Mouse (Mus musculus) forebrain, embryonic 16.5 days (tissue): ENCODE measurements around the gene Mplkip. TPM values are rescaled to one million over a fixed set of nuclear protein-coding genes. Genes with fewer than 3 reads are reported as not detected.

ENCODE experiments used
- ATAC-seq: fragments of 200-750 bp; cut with Nextera tagmentation; 2 replicates; pipeline ENCODE4 v1.8.0; 2017; ENCODE audit warnings: mild to moderate bottlenecking, moderate library complexity
- H3K27ac ChIP-seq: fragments of 300-500 bp; sonication (generic); 2 replicates; pipeline ENCODE4 v1.5.1; 2014; ENCODE audit warnings: low read length, control low read depth
- H3K27me3 ChIP-seq: fragments of 300-500 bp; sonication (generic); replicated peaks from 2 replicates; pipeline ENCODE4 v1.6.1; 2014; ENCODE audit warnings: low read length; ENCODE audit not compliant: control insufficient read depth, insufficient read depth
- H3K36me3 ChIP-seq: fragments of 300-500 bp; sonication (generic); 2 replicates; pipeline ENCODE4 v1.6.1; 2014; ENCODE audit not compliant: control insufficient read depth, insufficient read depth
- H3K4me1 ChIP-seq: fragments of 300-500 bp; sonication (generic); replicated peaks from 2 replicates; pipeline ENCODE4 v1.6.1; 2014; ENCODE audit warnings: low read length; ENCODE audit not compliant: control insufficient read depth, insufficient read depth
- H3K4me2 ChIP-seq: fragments of 300-500 bp; sonication (generic); 2 replicates; pipeline ENCODE4 v1.6.1; 2014; ENCODE audit warnings: mild to moderate bottlenecking, low read length, control low read depth
- H3K4me3 ChIP-seq: fragments of 300-500 bp; sonication (generic); replicated peaks from 2 replicates; pipeline ENCODE4 v1.5.1; 2014; ENCODE audit warnings: mild to moderate bottlenecking, low read length, control low read depth
- H3K9ac ChIP-seq: fragments of 300-500 bp; sonication (generic); replicated peaks from 2 replicates; pipeline ENCODE4 v1.6.1; 2014; ENCODE audit warnings: low read depth, low read length, control low read depth
- H3K9me3 ChIP-seq: fragments of 300-500 bp; sonication (generic); 2 replicates; pipeline ENCODE4 v1.6.1; 2016; ENCODE audit warnings: low read length; ENCODE audit not compliant: control insufficient read depth
- WGBS: fragments of 180-500 bp; shearing (Covaris S2); extraction: QIAGEN DNeasy Blood & Tissue Kit; methylation state at CpG from one replicate; pipeline ENCODE4 v1.1.7; 2014; 5-methylcytosine and 5-hydroxymethylcytosine counted together
- polyA plus RNA-seq: library from polyadenylated mRNA; unstranded; fragments of >200 nt; fragmentation: Nextera tagmentation; extraction: Ambion mirVana; gene quantifications from 2 replicates; pipeline ENCODE4 v1.2.1, GENCODE M21; 2015

Gene Mplkip
- 40.5 and 49.0 TPM in 2 replicates for polyA plus RNA-seq

GRCm38 (mm10) chr13:17694911-17695699 is at the start of gene Mplkip, which contains the start of gene Sugct:
Gene Mplkip, plus strand, starts transcription at chr13:17695192.
Gene Sugct, minus strand, starts transcription at chr13:17695553.
- Histone ChIP-seq H3K9me3 (no peaks in the 10 kb centered on the region), H3K4me1 (peaks cover 5% of the 10 kb centered on the region), H3K27me3 (no peaks in the 10 kb centered on the region), H3K36me3 (no peaks in the 10 kb centered on the region), H3K27ac (peak within 1 kb of the TSS; percentile 89), H3K4me2 (peak within 1 kb of the TSS; percentile 90), H3K4me3 (peak within 1 kb of the TSS; percentile 62), H3K9ac (peak within 1 kb of the TSS; percentile 82)
- under 1% methylated on average over 62 of the region's 66 CpGs for WGBS
- peak; percentile 99 for ATAC-seq

GRCm38 (mm10) chr13:17667380-17667779 is 27.6 kb upstream of the Mplkip start:
- Histone ChIP-seq H3K9ac (no peak overlapping the region), H3K27me3 (no peaks in the 10 kb centered on the region), H3K9me3 (no peaks in the 10 kb centered on the region), H3K4me3 (no peak overlapping the region), H3K4me2 (no peak overlapping the region), H3K36me3 (no peaks in the 10 kb centered on the region), H3K4me1 (no peaks in the 10 kb centered on the region), H3K27ac (no peak overlapping the region)
- 92% methylated on average over 1 of the region's 1 CpGs for WGBS
- no peak for ATAC-seq

GRCm38 (mm10) chr13:17671122-17671521 is 23.9 kb upstream of the Mplkip start:
- Histone ChIP-seq H3K9me3 (no peaks in the 10 kb centered on the region), H3K27ac (no peak overlapping the region), H3K27me3 (no peaks in the 10 kb centered on the region), H3K36me3 (no peaks in the 10 kb centered on the region), H3K9ac (no peak overlapping the region), H3K4me2 (no peak overlapping the region), H3K4me1 (no peaks in the 10 kb centered on the region), H3K4me3 (no peak overlapping the region)
- 82% methylated on average over 1 of the region's 1 CpGs for WGBS
- ATAC-seq, result no peak

GRCm38 (mm10) chr13:17689461-17689860 is 5.5 kb upstream of the Mplkip start:
- H3K4me2 ChIP-seq, result no peak overlapping the region
- no peaks in the 10 kb centered on the region for H3K27me3 ChIP-seq
- no peak overlapping the region for H3K27ac ChIP-seq
- no peak overlapping the region for H3K4me3 ChIP-seq
- H3K4me1 ChIP-seq, result no peaks in the 10 kb centered on the region
- no peaks in the 10 kb centered on the region for H3K36me3 ChIP-seq
- no peaks in the 10 kb centered on the region for H3K9me3 ChIP-seq
- H3K9ac ChIP-seq, result no peak overlapping the region
- no peak for ATAC-seq

- no peak for ATAC-seq
- Histone ChIP-seq H3K36me3 (no peaks in the 10 kb centered on the region), H3K4me1 (no peaks in the 10 kb centered on the region), H3K4me3 (no peak overlapping the region), H3K27ac (no peak overlapping the region), H3K9ac (no peak overlapping the region), H3K9me3 (no peaks in the 10 kb centered on the region), H3K4me2 (no peak overlapping the region), H3K27me3 (no peaks in the 10 kb centered on the region)
Observed at GRCm38 (mm10) chr13:17690686-17691085, 4.3 kb upstream of the Mplkip start.

GRCm38 (mm10) chr13:17691436-17691835 is 3.6 kb upstream of the Mplkip start:
- no peaks in the 10 kb centered on the region for H3K27me3 ChIP-seq
- H3K4me1 ChIP-seq, result peaks cover 3% of the 10 kb centered on the region
- no peak overlapping the region for H3K4me2 ChIP-seq
- no peaks in the 10 kb centered on the region for H3K9me3 ChIP-seq
- ATAC-seq, result no peak
- H3K27ac ChIP-seq, result no peak overlapping the region
- 68% methylated on average over 1 of the region's 1 CpGs for WGBS
- no peak overlapping the region for H3K9ac ChIP-seq
- H3K36me3 ChIP-seq, result no peaks in the 10 kb centered on the region
- no peak overlapping the region for H3K4me3 ChIP-seq

GRCm38 (mm10) chr13:17693816-17694215 is 1.2 kb upstream of the Mplkip start:
- no peak for ATAC-seq
- Histone ChIP-seq H3K27ac (no peak overlapping the region), H3K4me3 (no peak overlapping the region), H3K36me3 (no peaks in the 10 kb centered on the region), H3K9ac (no peak overlapping the region), H3K27me3 (no peaks in the 10 kb centered on the region), H3K4me2 (peak overlapping the region; percentile 73; the same call in 1 of the 2 replicates), H3K4me1 (peaks cover 5% of the 10 kb centered on the region), H3K9me3 (no peaks in the 10 kb centered on the region)
- 65% methylated on average over 5 of the region's 5 CpGs for WGBS

GRCm38 (mm10) chr13:17694414-17694813 is 578 bp upstream of the Mplkip start:
- Histone ChIP-seq H3K27ac (peak overlapping the region; percentile 66), H3K9ac (peak overlapping the region; percentile 71), H3K27me3 (no peaks in the 10 kb centered on the region), H3K4me3 (peak overlapping the region; percentile 62), H3K9me3 (no peaks in the 10 kb centered on the region), H3K4me2 (peak overlapping the region; percentile 73), H3K4me1 (peaks cover 5% of the 10 kb centered on the region), H3K36me3 (no peaks in the 10 kb centered on the region)
- peak; percentile 74 for ATAC-seq
- WGBS, result under 1% methylated on average over 22 of the region's 25 CpGs

- Histone ChIP-seq H3K4me2 (peak overlapping the region; percentile 90), H3K27ac (peak overlapping the region; percentile 89), H3K4me1 (peaks cover 5% of the 10 kb centered on the region), H3K9me3 (no peaks in the 10 kb centered on the region), H3K9ac (peak overlapping the region; percentile 82), H3K4me3 (peak overlapping the region; percentile 62), H3K27me3 (no peaks in the 10 kb centered on the region), H3K36me3 (no peaks in the 10 kb centered on the region)
- WGBS, result 18% methylated on average over 7 of the region's 7 CpGs
- ATAC-seq, result no peak
Observed at GRCm38 (mm10) chr13:17695898-17696580, 1.0 kb downstream of the Mplkip start.
